Mouse (Mus musculus) C2C12 (cell line): ENCODE data around the gene Hoxb3.

Experiments used
- CTCF ChIP-seq: IDR thresholded peaks from one replicate; pipeline ENCODE4 v1.5.1; 2011; ENCODE audit not compliant: control insufficient read depth, insufficient read depth, insufficient read length
- MYOG ChIP-seq: IDR thresholded peaks from one replicate; pipeline ENCODE4 v1.6.1; 2011; ENCODE audit not compliant: control insufficient read depth, insufficient read length; ENCODE audit errors: extremely low read depth
- USF1 ChIP-seq: IDR thresholded peaks from one replicate; pipeline ENCODE4 v1.6.1; 2011; ENCODE audit warnings: low read depth, mild to moderate bottlenecking, control low read depth, moderate library complexity

DNA sequence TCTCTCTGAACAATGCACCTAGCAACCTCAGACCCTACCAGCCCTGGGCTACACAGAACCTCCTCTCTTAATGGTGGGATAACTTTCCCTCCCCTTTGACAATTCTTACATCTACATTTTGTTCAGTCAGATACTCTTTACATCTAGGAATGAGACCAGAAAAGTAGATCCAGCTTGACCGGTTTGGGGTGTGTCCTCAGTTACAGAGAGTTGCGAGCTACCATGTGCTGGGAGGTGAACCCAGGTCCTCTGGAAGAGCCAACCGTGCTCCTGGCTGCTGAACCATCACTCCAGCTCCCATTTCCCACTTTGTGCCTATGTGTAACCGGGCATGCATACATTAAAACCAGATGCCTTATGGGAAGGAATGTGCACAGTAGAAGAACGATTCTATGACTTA, 60.3 kb downstream of the Hoxb3 start:
- TF ChIP-seq CTCF (no peak), USF1 (no peak), MYOG (no peak)
